Mouse (Mus musculus) megakaryocyte, embryonic 14.5 days (primary cell): ENCODE measurements around the gene Olfr541.

Source experiments
- FLI1 ChIP-seq: IDR thresholded peaks from 2 replicates; pipeline ENCODE4 v1.6.1; 2012; ENCODE audit warnings: low read length, inconsistent platforms, mixed read lengths
- GATA1 ChIP-seq: IDR thresholded peaks from 3 replicates; pipeline ENCODE4 v1.6.1; 2012; ENCODE audit warnings: mixed read lengths, low read length, inconsistent platforms, borderline replicate concordance

GRCm38 (mm10) chr7:140675863-140676262 lies 21.2 kb upstream of the Olfr541 start:
- no peak for TF ChIP-seq FLI1
- TF ChIP-seq GATA1 = no peak
